Mouse (Mus musculus) olfactory bulb, adult 2 months (tissue): Measurements from ENCODE around the gene Snx30. TPM values are rescaled to one million over a fixed set of nuclear protein-coding genes. Genes with fewer than 3 reads are reported as not detected.

Experiments used
- H3K27ac ChIP-seq: fragments of 200-500 bp; 2 replicates; pipeline ENCODE4 v1.5.1; 2012; ENCODE audit warnings: low read depth, low read length; ENCODE audit not compliant: insufficient read depth
- H3K4me1 ChIP-seq: fragments of 200-500 bp; 2 replicates; pipeline ENCODE4 v1.6.1; 2012; ENCODE audit warnings: low read length; ENCODE audit not compliant: control insufficient read depth, insufficient read depth
- H3K4me3 ChIP-seq: fragments of 200-500 bp; 2 replicates; pipeline ENCODE4 v1.5.1; 2012; ENCODE audit warnings: mild to moderate bottlenecking, low read depth, low read length, moderate library complexity; ENCODE audit not compliant: insufficient read depth
- CTCF ChIP-seq: fragments of 200-500 bp; IDR thresholded peaks from 2 replicates; pipeline ENCODE4 v1.5.1; 2012; ENCODE audit warnings: low read depth, mild to moderate bottlenecking, low read length, moderate library complexity; ENCODE audit not compliant: insufficient read depth
- POLR2A ChIP-seq: fragments of 200-500 bp; IDR thresholded peaks from 2 replicates; pipeline ENCODE4 v1.6.1; 2012; ENCODE audit warnings: mild to moderate bottlenecking, low read depth, low read length, moderate library complexity; ENCODE audit not compliant: insufficient read depth
- WGBS: fragments of 180-500 bp; shearing (Covaris S2); methylation state at CpG from one replicate; pipeline ENCODE4 v1.1.7; 2018; 5-methylcytosine and 5-hydroxymethylcytosine counted together
- polyA plus RNA-seq: library from polyadenylated mRNA; stranded (reverse); fragments of >200 nt; gene quantifications from 2 replicates; pipeline ENCODE4 v1.2.4, GENCODE M21; 2012; ENCODE audit warnings: low replicate concordance; ENCODE audit not compliant: missing spikeins, insufficient read depth, insufficient read length

The Snx30 gene
- polyA plus RNA-seq, 1 experiment, result not detected

DNA sequence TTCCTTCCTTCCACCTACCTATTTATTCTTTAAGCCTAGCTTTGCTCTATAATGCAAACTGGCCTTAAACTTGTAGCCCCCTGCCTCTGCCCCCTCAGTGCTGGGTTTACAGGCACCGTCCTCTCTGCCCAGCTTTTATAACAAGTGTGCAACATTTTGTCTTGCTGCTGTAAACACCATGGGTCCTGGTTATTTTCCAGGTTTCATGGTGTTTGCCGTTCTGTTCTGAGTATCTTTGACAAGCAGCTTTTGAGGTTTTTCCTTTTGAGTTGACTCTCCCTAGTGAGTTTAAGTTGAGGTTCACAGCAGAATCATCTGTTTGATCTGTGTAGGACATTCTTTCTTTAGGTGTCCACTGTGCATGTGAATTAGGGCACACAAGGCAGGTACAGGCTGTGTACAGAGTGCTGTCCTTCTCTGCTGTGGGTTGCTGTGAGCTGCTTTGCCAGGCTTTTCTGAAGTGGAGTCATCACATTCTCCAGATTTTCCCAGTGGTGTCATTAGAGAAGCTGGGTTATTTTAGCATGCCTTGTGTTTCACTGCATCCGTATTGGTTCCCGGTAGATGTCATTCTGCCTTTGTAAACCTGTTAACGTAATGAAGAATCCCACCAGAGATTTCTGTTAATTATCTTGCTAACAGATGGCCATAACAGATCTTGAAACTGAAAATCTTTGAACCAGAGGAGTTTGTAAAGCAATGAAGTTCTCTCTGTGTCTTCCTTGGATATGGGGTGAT, 45.4 kb downstream of the Snx30 start:
- Histone ChIP-seq H3K27ac (no peak overlapping the region), H3K4me1 (peaks cover 6% of the 10 kb centered on the region), H3K4me3 (no peak overlapping the region)
- 74% methylated on average over 5 of the region's 5 CpGs for WGBS
- TF ChIP-seq POLR2A (no peak), CTCF (no peak)

DNA sequence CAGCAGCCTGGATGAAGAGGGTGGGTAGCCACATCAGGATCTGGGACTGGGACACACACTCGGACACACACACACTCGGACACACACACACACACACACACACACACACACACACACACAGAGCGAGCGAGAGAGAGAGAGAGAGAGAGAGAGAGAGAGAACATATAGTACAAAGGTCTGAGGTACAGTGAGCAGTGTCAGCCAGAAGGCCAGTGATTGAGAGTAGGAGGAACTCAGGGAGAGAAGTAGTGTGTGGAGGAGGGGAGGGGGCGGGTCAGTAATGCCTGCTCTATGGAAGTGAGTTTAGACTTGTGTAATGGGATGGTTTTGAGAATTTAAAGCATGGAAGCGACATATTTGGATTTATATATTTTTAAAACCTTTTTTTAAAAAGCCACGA, 47.5 kb downstream of the Snx30 start:
- 96% methylated on average over 7 of the region's 7 CpGs for WGBS
- no peak for TF ChIP-seq POLR2A
- no peak overlapping the region for H3K27ac ChIP-seq

DNA sequence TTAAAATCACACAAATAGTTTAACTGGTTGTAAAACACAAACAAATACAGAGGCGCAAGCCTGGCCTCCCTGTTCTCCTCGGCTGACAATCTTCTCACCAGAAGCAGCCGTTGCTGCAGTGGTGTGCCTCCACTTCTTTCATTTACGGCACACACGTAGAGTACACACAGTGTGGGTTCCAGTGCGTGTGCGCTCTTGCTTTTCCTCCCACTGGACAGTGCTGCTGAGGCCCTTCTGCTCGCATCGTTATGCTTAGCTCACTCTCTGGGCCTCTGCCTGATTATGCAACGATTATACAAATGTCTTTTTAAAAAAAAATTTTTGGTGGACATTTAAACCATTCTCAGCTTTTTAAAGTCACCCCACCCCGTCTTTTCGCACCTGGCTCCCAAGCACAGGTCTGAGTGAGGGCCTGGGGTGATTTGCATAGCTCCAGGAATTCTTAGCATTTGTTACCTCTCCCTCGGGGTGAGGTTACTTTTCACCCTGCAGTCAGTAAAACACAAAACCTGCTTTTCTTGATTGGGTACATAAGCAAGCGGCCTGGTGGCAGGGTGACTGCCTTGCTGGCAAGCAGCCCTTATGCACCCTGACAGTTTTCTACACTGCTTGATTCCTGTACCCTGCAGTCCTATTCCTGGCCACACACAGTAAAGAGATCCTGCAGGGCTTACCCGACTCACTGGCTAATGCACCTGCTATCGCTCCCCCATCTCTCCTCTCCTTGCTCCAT, 54.2 kb downstream of the Snx30 start:
- Histone ChIP-seq H3K4me3 (no peak overlapping the region), H3K4me1 (peaks cover 7% of the 10 kb centered on the region; the same call in 1 of the 2 replicates), H3K27ac (no peak overlapping the region)
- TF ChIP-seq POLR2A, result no peak
- TF ChIP-seq CTCF, result no peak
- WGBS, result 69% methylated on average over 16 of the region's 16 CpGs

More for the DNA sequence above, 47.5 kb downstream of the Snx30 start:
- Histone ChIP-seq H3K4me1 (no peaks in the 10 kb centered on the region; the same call in 1 of the 2 replicates), H3K4me3 (no peak overlapping the region)

DNA sequence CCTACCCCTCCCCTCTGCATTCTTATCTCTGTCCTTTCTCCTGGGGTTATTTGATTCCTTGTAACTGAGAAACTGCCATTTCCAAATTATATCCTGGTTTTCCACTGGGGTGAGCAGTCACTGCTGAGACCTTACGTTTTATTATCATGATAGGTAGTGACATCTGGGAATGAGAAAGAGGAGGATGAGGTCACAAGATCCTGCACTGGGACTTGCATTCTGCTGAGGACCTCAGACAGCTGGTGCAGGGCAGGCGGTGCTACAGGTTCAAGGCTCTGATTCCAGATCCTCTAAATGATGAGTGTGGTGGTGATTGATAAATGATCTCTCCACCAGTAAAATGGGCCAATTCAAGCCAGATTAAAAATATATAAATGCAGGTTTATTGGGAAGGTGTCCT, 54.8 kb downstream of the Snx30 start:
- peaks cover 7% of the 10 kb centered on the region; the same call in 1 of the 2 replicates for H3K4me1 ChIP-seq
- 89% methylated on average over 2 of the region's 2 CpGs for WGBS
- no peak overlapping the region for H3K27ac ChIP-seq
- TF ChIP-seq POLR2A (no peak), CTCF (no peak)
- H3K4me3 ChIP-seq, result no peak overlapping the region

DNA sequence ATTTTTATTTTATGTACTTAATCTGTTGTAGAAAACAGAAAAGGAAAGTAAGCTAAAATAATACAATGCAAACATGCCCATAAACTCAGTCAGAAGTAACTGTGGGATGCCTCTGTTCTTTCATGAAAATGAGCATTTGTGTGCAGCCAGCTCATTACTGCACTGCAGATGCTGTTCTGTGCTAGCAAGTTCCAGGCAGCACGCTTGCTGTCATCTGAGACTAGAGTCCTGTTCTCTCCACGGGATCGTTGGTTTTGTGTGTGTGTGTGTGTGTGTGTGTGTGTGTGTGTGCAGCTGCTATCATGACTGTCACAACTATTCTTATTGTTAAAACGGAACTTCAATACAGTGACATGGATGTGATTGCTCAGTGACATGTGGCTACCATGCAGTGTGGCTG, 56.2 kb downstream of the Snx30 start:
- H3K4me1 ChIP-seq, result peaks cover 7% of the 10 kb centered on the region; the same call in 1 of the 2 replicates
- H3K27ac ChIP-seq, result no peak overlapping the region
- 20% methylated on average over 4 of the region's 4 CpGs for WGBS
- no peak overlapping the region for H3K4me3 ChIP-seq
- TF ChIP-seq POLR2A, result no peak
- no peak for TF ChIP-seq CTCF

DNA sequence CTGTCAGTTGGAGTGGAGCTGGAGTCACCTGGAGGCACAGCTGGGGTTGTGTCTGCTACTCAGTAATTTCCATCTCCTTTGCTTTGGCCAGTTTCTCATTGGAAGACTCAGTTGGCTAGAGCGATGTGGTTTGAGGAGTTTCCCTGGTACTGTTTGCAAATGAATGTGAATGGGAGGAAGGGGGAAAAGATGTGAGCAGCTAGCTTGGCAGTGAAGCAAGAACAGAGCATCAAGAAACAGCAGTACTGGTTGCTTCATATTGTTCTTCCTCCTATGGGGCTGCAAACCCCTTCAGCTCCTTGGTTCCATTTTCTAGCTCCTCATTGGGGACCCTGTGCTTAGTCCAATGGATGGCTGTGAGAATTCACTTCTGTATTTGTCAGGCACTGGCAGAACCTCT, 56.7 kb downstream of the Snx30 start:
- WGBS, result 57% methylated on average over 1 of the region's 1 CpGs
- no peak for TF ChIP-seq CTCF
- TF ChIP-seq POLR2A, result no peak
- H3K4me1 ChIP-seq, result peaks cover 7% of the 10 kb centered on the region; the same call in 1 of the 2 replicates

DNA sequence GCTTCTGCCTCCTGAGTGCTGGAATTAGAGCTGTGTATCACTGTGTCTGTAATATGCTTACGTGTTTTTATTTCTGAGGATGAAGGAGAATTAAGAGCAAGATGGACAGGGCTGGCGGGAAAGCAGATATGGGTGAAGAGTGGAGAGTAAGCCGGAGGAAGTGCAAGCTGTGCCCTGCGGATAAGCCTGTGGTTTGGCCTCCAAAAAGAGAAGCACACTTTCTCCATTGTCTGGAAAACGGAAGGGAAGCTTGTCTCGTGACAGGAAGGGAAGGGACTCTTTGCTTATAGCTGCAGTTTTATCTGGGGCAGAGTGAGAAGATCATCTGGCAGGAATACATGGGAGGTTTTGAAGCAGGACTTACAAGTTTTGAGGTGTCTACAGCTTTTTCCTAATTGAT, 58.2 kb downstream of the Snx30 start:
- 81% methylated on average over 6 of the region's 6 CpGs for WGBS
- no peak for TF ChIP-seq POLR2A
- no peak for TF ChIP-seq CTCF

More for the DNA sequence above, 56.7 kb downstream of the Snx30 start:
- Histone ChIP-seq H3K4me3 (no peak overlapping the region), H3K27ac (no peak overlapping the region)

DNA sequence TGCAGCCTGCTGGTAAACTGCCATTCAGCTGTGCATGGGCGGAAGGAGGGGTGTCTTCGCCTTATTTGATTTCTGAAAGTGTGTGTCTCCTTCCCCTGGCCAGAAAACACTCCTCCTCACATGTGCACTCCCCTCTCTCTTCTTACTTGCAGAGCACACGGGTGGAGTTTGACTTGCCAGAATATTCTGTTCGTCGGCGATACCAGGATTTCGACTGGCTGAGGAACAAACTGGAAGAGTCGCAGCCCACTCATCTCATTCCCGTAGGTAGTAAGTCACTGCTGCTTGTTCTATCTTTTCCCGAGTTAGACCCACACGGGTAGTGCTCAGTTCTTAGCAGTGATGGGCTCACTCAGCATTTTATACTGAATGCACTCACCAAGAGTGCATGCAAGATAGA, 62.4 kb downstream of the Snx30 start:
- TF ChIP-seq CTCF (no peak), POLR2A (no peak)
- Histone ChIP-seq H3K27ac (no peak overlapping the region), H3K4me1 (peaks cover 5% of the 10 kb centered on the region), H3K4me3 (no peak overlapping the region)
- WGBS, result 53% methylated on average over 11 of the region's 11 CpGs

More for the DNA sequence above, 58.2 kb downstream of the Snx30 start:
- no peak overlapping the region for H3K27ac ChIP-seq
- no peak overlapping the region for H3K4me3 ChIP-seq
- H3K4me1 ChIP-seq, result peaks cover 10% of the 10 kb centered on the region

DNA sequence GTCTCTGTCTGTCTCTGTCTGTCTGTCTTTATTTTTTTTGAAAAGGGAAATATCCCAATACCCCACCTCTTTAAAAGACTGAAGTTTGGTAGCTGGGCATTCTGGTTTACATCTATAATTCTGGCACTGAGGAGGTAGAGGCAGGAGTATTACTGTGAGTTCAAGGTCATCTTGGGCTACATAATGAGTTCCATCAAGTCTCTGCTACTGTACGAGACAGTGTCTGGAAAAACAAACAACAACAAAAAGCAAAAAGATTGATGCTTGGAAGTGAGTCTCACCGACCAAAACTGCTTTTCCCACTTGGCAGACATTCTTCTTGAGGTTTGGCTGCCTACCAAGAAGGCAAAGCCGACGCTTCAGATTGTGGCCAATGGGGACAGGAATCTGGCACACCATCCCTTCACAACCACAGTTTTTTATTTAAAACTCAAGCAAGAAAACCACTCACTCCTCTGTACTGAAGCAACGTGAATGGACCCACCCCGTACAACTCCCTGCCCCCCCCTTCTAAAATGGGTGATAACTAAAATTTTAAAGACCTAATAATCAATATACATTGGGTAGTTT, 63.9 kb downstream of the Snx30 start:
- WGBS, result 40% methylated on average over 6 of the region's 6 CpGs
- TF ChIP-seq POLR2A (no peak), CTCF (no peak)

DNA sequence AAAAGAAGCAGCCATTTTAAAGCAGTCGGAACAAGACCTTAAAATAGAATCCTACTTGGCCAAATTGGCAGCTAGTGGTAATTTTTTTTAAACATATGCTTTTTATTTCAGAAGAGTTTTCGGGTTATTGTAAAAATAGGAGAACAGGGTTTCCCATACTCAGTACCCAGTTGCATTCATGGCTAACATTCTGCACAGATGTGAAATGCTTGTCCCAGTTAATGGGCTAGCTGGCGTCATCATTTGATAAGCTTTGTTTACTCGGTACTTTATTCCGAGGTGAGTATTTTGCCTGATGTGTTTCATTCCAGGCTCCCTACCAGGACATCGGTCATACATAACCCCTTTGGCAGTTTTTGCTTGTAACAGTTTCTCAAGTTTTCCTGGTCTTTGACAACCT, 64.8 kb downstream of the Snx30 start:
- H3K4me3 ChIP-seq, result no peak overlapping the region
- peaks cover 5% of the 10 kb centered on the region for H3K4me1 ChIP-seq
- WGBS, result 51% methylated on average over 6 of the region's 6 CpGs
- TF ChIP-seq POLR2A (no peak), CTCF (no peak)
- no peak overlapping the region for H3K27ac ChIP-seq

More for the DNA sequence above, 63.9 kb downstream of the Snx30 start:
- H3K4me3 ChIP-seq, result no peak overlapping the region
- no peak overlapping the region for H3K27ac ChIP-seq
- peaks cover 5% of the 10 kb centered on the region for H3K4me1 ChIP-seq
